Mouse (Mus musculus) G1E (cell line): ENCODE measurements around the gene Ankfy1. TPM values are rescaled to one million over a fixed set of nuclear protein-coding genes. Genes with fewer than 3 reads are reported as not detected.

ENCODE experiments used
- ATAC-seq: 2 replicates; pipeline ENCODE4 v1.8.0; 2016; ENCODE audit warnings: mild to moderate bottlenecking; ENCODE audit not compliant: insufficient number of reproducible peaks, poor library complexity, low FRiP score, severe bottlenecking; ENCODE audit errors: extremely low read depth
- DNase-seq: peaks from one replicate; pipeline ENCODE4 v3.0.0; 2012; ENCODE audit warnings: low spot score
- H3K27me3 ChIP-seq: 2 replicates; pipeline ENCODE4 v1.6.1; 2012; ENCODE audit warnings: mild to moderate bottlenecking, low read length, inconsistent platforms; ENCODE audit not compliant: insufficient read depth
- H3K36me3 ChIP-seq: replicated peaks from 2 replicates; pipeline ENCODE3; 2012; ENCODE audit warnings: mild to moderate bottlenecking, inconsistent platforms
- H3K4me1 ChIP-seq: 2 replicates; pipeline ENCODE4 v1.6.1; 2012; ENCODE audit warnings: low read depth, low read length, inconsistent platforms, mixed read lengths; ENCODE audit not compliant: insufficient read depth
- H3K4me3 ChIP-seq: 2 replicates; pipeline ENCODE4 v1.5.1; 2012; ENCODE audit warnings: low read depth, mild to moderate bottlenecking, inconsistent platforms, low read length, moderate library complexity, mixed read lengths
- H3K9me3 ChIP-seq: replicated peaks from 2 replicates; pipeline ENCODE4 v1.6.1; 2012; ENCODE audit warnings: inconsistent platforms
- CTCF ChIP-seq: IDR thresholded peaks from 2 replicates; pipeline ENCODE4 v1.5.1; 2012; ENCODE audit warnings: low read depth, low read length, inconsistent platforms, mixed read lengths
- GATA1 ChIP-seq: IDR thresholded peaks from 2 replicates; pipeline ENCODE4 v1.6.1; 2012; ENCODE audit warnings: borderline replicate concordance, low read length, inconsistent platforms, mixed read lengths
- GATA2 ChIP-seq: IDR thresholded peaks from 2 replicates; pipeline ENCODE4 v1.6.1; 2012; ENCODE audit warnings: low read depth, low read length, inconsistent platforms, borderline replicate concordance
- POLR2AphosphoS5 ChIP-seq: IDR thresholded peaks from 2 replicates; pipeline ENCODE4 v1.6.1; 2012; ENCODE audit warnings: low read depth, low read length, inconsistent platforms; ENCODE audit not compliant: insufficient replicate concordance
- TAL1 ChIP-seq: conservative IDR thresholded peaks from 2 replicates; pipeline ENCODE4 v1.6.1; 2012; ENCODE audit warnings: low read depth, low read length, inconsistent platforms, mixed read lengths
- polyA plus RNA-seq: library from polyadenylated mRNA; stranded (reverse); fragments of >175 nt; gene quantifications from 2 replicates; pipeline ENCODE4 v1.2.3, GENCODE M21; 2012
- total RNA-seq, 2 experiments: library from RNA; stranded (forward) in 1 of 2; stranded (reverse) in 1 of 2; fragments of 200-1000 nt in 1 of 2; fragments of >200 nt in 1 of 2; fragmentation: Nextera tagmentation in 1 of 2; gene quantifications; 2 replicates each; pipeline ENCODE4 v1.2.3; 2014 to 2017

Gene Ankfy1
- total and polyA plus RNA-seq, 3 experiments: 26.5 to 80.8 (median 63.6) TPM

- no peak for ATAC-seq
- no peaks in the 10 kb centered on the region for H3K4me1 ChIP-seq
These were observed 62.1 kb downstream of the Ankfy1 start for GRCm38 (mm10) chr11:72751956-72752355.

DNA sequence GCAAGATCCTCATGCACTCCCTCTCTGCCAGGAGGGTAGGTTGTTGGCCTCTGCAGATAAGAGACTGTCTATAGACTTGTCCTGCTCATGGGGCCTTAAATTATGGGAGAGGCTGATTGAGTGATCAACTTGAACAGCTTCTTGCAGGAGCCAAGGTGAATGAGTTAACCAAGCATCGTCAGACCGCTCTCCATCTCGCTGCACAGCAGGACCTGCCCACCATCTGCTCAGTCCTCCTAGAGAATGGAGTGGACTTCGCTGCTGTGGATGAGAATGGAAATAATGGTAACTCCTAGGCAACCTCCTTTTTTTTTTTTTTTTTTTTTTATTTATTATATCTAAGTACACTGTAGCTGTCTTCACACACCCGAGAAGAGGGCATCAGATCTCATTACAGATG is 68.5 kb downstream of the Ankfy1 start:
- no peak for ATAC-seq
- Histone ChIP-seq H3K4me3 (no peak overlapping the region), H3K4me1 (no peaks in the 10 kb centered on the region), H3K27me3 (no peaks in the 10 kb centered on the region), H3K9me3 (no peaks in the 10 kb centered on the region), H3K36me3 (peaks cover 98% of the 10 kb centered on the region)
- no peak for DNase-seq
- TF ChIP-seq GATA1: no peak
- no peak for TF ChIP-seq GATA2
- no peak for TF ChIP-seq CTCF
- no peak for TF ChIP-seq TAL1
- TF ChIP-seq POLR2AphosphoS5: no peak

More at GRCm38 (mm10) chr11:72751956-72752355, 62.1 kb downstream of the Ankfy1 start:
- Histone ChIP-seq H3K36me3 (peaks cover 99% of the 10 kb centered on the region), H3K27me3 (no peaks in the 10 kb centered on the region), H3K9me3 (no peaks in the 10 kb centered on the region), H3K4me3 (no peak overlapping the region)
- DNase-seq: no peak
- TF ChIP-seq CTCF: no peak
- TF ChIP-seq POLR2AphosphoS5: no peak
- TF ChIP-seq GATA1: no peak

DNA sequence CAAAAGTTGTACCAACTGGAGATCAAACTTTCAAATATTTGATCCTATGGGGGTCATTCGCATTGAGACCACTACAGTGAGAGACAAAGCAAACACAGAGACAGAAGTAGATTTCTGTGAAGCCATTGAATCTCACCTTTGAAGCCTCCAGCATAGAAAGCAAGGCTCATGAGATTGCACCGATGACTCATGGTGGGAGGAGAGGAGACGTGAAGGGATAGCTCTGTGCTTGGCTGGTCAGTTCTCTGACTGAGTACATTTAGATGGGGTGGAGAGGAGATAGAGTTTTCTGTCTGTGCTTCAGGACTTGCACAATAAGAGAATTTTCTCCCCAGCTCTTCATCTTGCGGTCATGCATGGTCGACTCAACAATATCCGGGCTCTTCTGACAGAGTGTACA is 69.8 kb downstream of the Ankfy1 start:
- DNase-seq: no peak
- TF ChIP-seq TAL1: no peak
- no peak for TF ChIP-seq CTCF
- no peak for TF ChIP-seq POLR2AphosphoS5
- no peak for TF ChIP-seq GATA2
- TF ChIP-seq GATA1: no peak

GRCm38 (mm10) chr11:72760781-72761180 is 71.0 kb downstream of the Ankfy1 start:
- no peak for ATAC-seq
- no peak for DNase-seq

More for the DNA sequence above, 69.8 kb downstream of the Ankfy1 start:
- Histone ChIP-seq H3K36me3 (peaks cover 98% of the 10 kb centered on the region), H3K4me3 (no peak overlapping the region), H3K27me3 (no peaks in the 10 kb centered on the region), H3K9me3 (no peaks in the 10 kb centered on the region), H3K4me1 (no peaks in the 10 kb centered on the region)
- no peak for ATAC-seq

DNA sequence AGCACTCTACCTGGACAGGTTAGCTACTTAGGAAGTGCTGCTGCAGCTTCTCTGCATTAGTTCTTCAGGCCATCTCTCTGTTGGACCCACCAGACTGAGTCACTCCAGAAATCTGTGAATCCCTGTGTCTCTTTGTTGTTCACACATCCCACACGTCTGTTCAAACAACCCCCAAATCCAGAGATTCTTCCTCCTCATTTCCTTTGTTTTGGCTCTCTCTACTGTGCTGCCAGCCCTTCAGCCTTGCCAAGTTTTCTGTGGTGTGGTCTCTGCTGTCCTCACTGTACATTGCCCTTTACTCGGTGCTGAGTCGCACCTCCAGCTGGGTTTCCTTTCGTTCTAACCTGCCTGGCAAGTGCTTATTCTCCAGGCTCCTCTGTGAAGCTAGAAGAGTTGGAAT is 74.5 kb downstream of the Ankfy1 start:
- H3K9me3 ChIP-seq: no peaks in the 10 kb centered on the region
- no peaks in the 10 kb centered on the region for H3K4me1 ChIP-seq
- H3K36me3 ChIP-seq: peaks cover 80% of the 10 kb centered on the region
- TF ChIP-seq GATA2: no peak
- no peak for TF ChIP-seq POLR2AphosphoS5
- TF ChIP-seq CTCF: no peak
- no peak for TF ChIP-seq TAL1
- TF ChIP-seq GATA1: no peak
- ATAC-seq (no peak), DNase-seq (no peak)
- H3K27me3 ChIP-seq: no peaks in the 10 kb centered on the region
- no peak overlapping the region for H3K4me3 ChIP-seq

More at GRCm38 (mm10) chr11:72760781-72761180, 71.0 kb downstream of the Ankfy1 start:
- Histone ChIP-seq H3K36me3 (peaks cover 89% of the 10 kb centered on the region), H3K4me3 (no peak overlapping the region), H3K4me1 (no peaks in the 10 kb centered on the region), H3K9me3 (no peaks in the 10 kb centered on the region), H3K27me3 (no peaks in the 10 kb centered on the region)
- TF ChIP-seq CTCF: no peak
- TF ChIP-seq POLR2AphosphoS5: no peak
- TF ChIP-seq TAL1: no peak
- no peak for TF ChIP-seq GATA2
- no peak for TF ChIP-seq GATA1

DNA sequence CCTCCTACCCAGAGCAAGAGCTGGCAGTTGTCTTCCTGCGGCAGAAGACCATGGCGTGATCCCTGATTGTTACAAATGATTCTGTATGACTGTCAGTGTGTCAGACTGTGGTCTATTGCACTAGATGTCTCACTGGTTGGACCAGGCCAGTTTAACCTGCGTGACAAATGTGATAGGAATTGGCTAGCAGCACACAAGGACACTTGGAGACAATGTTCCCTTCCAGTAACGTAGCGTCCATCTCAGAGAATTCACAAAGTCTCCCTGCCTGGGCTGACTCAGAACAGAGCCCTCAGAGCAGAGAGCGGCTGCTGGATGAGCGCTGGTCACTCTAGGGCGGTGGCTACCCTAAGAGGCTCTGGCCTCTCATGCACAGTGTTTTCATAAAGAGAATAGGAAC is 77.9 kb downstream of the Ankfy1 start:
- Histone ChIP-seq H3K9me3 (no peaks in the 10 kb centered on the region), H3K4me3 (no peak overlapping the region), H3K27me3 (no peaks in the 10 kb centered on the region), H3K4me1 (no peaks in the 10 kb centered on the region), H3K36me3 (peaks cover 67% of the 10 kb centered on the region)
- ATAC-seq (no peak), DNase-seq (no peak)
- no peak for TF ChIP-seq CTCF
- no peak for TF ChIP-seq GATA1
- TF ChIP-seq TAL1: no peak
- TF ChIP-seq GATA2: no peak
- no peak for TF ChIP-seq POLR2AphosphoS5

DNA sequence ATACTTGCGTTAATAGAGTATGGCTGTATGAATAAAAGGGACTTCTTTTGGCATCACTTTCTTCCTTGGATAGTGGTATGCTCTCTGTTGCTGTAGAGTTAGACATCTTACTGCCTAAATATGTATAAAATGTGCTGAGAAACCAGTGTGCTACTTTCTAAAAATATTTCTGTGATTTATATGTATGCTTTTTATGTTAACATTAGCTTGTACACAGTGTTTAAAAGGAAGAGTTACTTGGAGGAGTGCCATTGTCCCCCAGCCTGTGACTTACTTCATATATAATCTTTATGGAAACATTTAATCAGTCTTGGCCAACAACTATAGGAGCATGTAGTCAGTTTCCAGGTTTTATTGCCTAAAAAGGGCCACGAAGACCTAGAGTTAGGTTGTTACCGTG is 79.3 kb downstream of the Ankfy1 start:
- H3K27me3 ChIP-seq: no peaks in the 10 kb centered on the region
- no peaks in the 10 kb centered on the region for H3K9me3 ChIP-seq
- ATAC-seq (no peak), DNase-seq (no peak)
- peaks cover 54% of the 10 kb centered on the region for H3K36me3 ChIP-seq
- H3K4me3 ChIP-seq: no peak overlapping the region
- H3K4me1 ChIP-seq: no peaks in the 10 kb centered on the region
- no peak for TF ChIP-seq TAL1
- no peak for TF ChIP-seq CTCF
- TF ChIP-seq POLR2AphosphoS5: no peak
- no peak for TF ChIP-seq GATA2
- no peak for TF ChIP-seq GATA1
